Mouse (Mus musculus) intestine, embryonic 14.5 days (tissue): Measurements from ENCODE around the gene Icam5. TPM values are rescaled to one million over a fixed set of nuclear protein-coding genes. Genes with fewer than 3 reads are reported as not detected.

Experiments used
- ATAC-seq: fragments of 200-750 bp; cut with Nextera tagmentation; replicated peaks from 2 replicates; pipeline ENCODE4 v1.8.0; 2017; ENCODE audit warnings: low read depth, moderate number of reproducible peaks, moderate TSS enrichment, moderate library complexity; ENCODE audit not compliant: low FRiP score, low TSS enrichment
- DNase-seq: peaks from one replicate; pipeline ENCODE4 v3.0.0-alpha.2; 2018; ENCODE audit warnings: low spot score
- H3K27ac ChIP-seq: fragments of 300-500 bp; sonication (generic); 2 replicates; pipeline ENCODE4 v1.5.1; 2014; ENCODE audit warnings: low read depth, mild to moderate bottlenecking, control low read depth
- H3K27me3 ChIP-seq: fragments of 300-500 bp; sonication (generic); replicated peaks from 2 replicates; pipeline ENCODE4 v1.6.1; 2014; ENCODE audit warnings: low read length, control low read depth; ENCODE audit not compliant: control insufficient read depth, insufficient read depth
- H3K36me3 ChIP-seq: fragments of 300-500 bp; sonication (generic); 2 replicates; pipeline ENCODE4 v1.6.1; 2014; ENCODE audit warnings: low read length, control low read depth; ENCODE audit not compliant: control insufficient read depth, insufficient read depth
- H3K4me1 ChIP-seq: fragments of 300-500 bp; sonication (generic); replicated peaks from 2 replicates; pipeline ENCODE4 v1.6.1; 2014; ENCODE audit warnings: low read length, control low read depth, mixed read lengths; ENCODE audit not compliant: control insufficient read depth, insufficient read depth
- H3K4me2 ChIP-seq: fragments of 300-500 bp; sonication (generic); 2 replicates; pipeline ENCODE4 v1.6.1; 2014; ENCODE audit warnings: low read length
- H3K4me3 ChIP-seq: fragments of 300-500 bp; sonication (generic); 2 replicates; pipeline ENCODE4 v1.5.1; 2014; ENCODE audit warnings: low read depth, low read length, control low read depth, mixed read lengths
- H3K9ac ChIP-seq: fragments of 300-500 bp; sonication (generic); 2 replicates; pipeline ENCODE4 v1.6.1; 2014; ENCODE audit warnings: mild to moderate bottlenecking, low read length
- H3K9me3 ChIP-seq: fragments of 300-500 bp; sonication (generic); 2 replicates; pipeline ENCODE4 v1.6.1; 2016; ENCODE audit warnings: low read length, control low read depth; ENCODE audit not compliant: control insufficient read depth
- WGBS: fragments of 180-500 bp; shearing (Covaris S2); extraction: QIAGEN DNeasy Blood & Tissue Kit; methylation state at CpG from one replicate; pipeline ENCODE4 v1.1.7; 2014; 5-methylcytosine and 5-hydroxymethylcytosine counted together
- polyA plus RNA-seq: library from polyadenylated mRNA; unstranded; fragments of >200 nt; fragmentation: Nextera tagmentation; extraction: Ambion mirVana; gene quantifications from 2 replicates; pipeline ENCODE4 v1.2.1, GENCODE M21; 2014

Icam5 gene
- polyA plus RNA-seq, result 0.12 TPM in 2 replicates

DNA sequence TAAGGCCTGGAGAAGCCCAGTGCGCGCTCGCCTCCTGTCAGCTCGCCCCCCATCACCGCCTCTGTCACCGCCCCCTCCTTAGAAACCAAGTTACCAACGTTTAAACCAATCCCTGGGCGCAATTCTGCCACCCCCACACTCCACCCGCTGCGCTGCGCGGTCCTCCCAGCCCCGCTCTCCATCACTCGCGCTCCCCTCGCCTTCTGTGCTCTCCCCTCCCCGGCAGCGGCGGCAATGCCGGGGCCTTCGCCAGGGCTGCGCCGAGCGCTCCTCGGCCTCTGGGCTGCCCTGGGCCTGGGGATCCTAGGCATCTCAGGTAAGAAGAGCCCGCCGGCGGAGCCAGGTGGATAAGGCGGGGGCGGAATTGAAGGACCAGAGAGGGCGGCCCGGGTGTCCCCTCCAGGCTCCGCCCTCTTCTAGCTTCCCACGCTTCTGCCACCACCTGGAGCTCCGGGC is at the start of gene Icam5:
Gene Icam5, plus strand, starts transcription at position 178 of the 456 bp plus-strand sequence.
- Histone ChIP-seq H3K36me3 (no peaks in the 10 kb centered on the region), H3K4me2 (peak within 1 kb of the TSS; percentile 98), H3K9ac (peak within 1 kb of the TSS; percentile 22; the same call in 1 of the 2 replicates), H3K27me3 (peaks cover 70% of the 10 kb centered on the region), H3K4me1 (peaks cover 35% of the 10 kb centered on the region), H3K4me3 (peak within 1 kb of the TSS; percentile 48), H3K9me3 (no peaks in the 10 kb centered on the region), H3K27ac (no peak within 1 kb of the TSS)
- ATAC-seq (no peak), DNase-seq (no peak)
- 0% methylated on average over 35 of the region's 35 CpGs for WGBS

GRCm38 (mm10) chr9:20982171-20982570 is 49.7 kb upstream of the Icam5 start:
- no peak overlapping the region for H3K4me3 ChIP-seq
- H3K4me1 ChIP-seq, result peaks cover 18% of the 10 kb centered on the region
- H3K9me3 ChIP-seq, result no peaks in the 10 kb centered on the region
- no peaks in the 10 kb centered on the region for H3K27me3 ChIP-seq
- H3K36me3 ChIP-seq, result no peaks in the 10 kb centered on the region
- WGBS, result 65% methylated on average over 3 of the region's 3 CpGs
- DNase-seq (no peak), ATAC-seq (no peak)
- no peak overlapping the region for H3K4me2 ChIP-seq
- no peak overlapping the region for H3K9ac ChIP-seq
- no peak overlapping the region for H3K27ac ChIP-seq

DNA sequence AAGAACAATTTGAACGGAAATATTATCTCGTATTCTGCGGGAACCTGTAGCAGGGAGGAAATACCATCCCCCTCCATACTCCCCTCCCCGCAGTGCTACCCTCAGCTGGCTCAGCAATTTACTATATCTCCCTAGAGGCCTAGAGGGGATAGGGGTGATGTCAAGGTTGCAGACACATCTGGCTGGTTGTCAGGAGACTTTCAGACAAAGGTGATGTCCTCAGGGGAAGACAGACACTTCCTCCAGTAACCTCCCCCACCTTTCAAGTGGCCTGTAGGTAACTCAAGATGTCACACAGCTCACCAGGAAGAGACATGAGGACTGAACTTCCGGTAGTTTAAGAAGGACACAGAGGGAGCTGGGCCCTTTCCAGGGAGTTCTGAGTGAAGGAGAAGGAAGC is 48.7 kb upstream of the Icam5 start:
- Histone ChIP-seq H3K4me2 (no peak overlapping the region), H3K4me1 (peaks cover 25% of the 10 kb centered on the region), H3K36me3 (no peaks in the 10 kb centered on the region), H3K27ac (no peak overlapping the region), H3K9ac (no peak overlapping the region), H3K4me3 (no peak overlapping the region), H3K9me3 (no peaks in the 10 kb centered on the region), H3K27me3 (no peaks in the 10 kb centered on the region)
- ATAC-seq (no peak), DNase-seq (no peak)
- WGBS, result 45% methylated on average over 5 of the region's 5 CpGs

- WGBS, result 41% methylated on average over 15 of the region's 15 CpGs
- peak overlapping the region; percentile 6; the same call in 1 of the 2 replicates for H3K4me2 ChIP-seq
- no peak overlapping the region for H3K4me3 ChIP-seq
- ATAC-seq (peak; percentile 72), DNase-seq (peak; percentile 79)
- H3K27me3 ChIP-seq, result no peaks in the 10 kb centered on the region
- H3K4me1 ChIP-seq, result peaks cover 30% of the 10 kb centered on the region
- H3K9ac ChIP-seq, result no peak overlapping the region
- no peaks in the 10 kb centered on the region for H3K9me3 ChIP-seq
- no peaks in the 10 kb centered on the region for H3K36me3 ChIP-seq
- H3K27ac ChIP-seq, result peak overlapping the region; percentile 78
These were observed 44.8 kb upstream of the Icam5 start for GRCm38 (mm10) chr9:20986952-20987686.

GRCm38 (mm10) chr9:20987953-20988352 is 43.9 kb upstream of the Icam5 start:
- Histone ChIP-seq H3K9ac (no peak overlapping the region), H3K36me3 (no peaks in the 10 kb centered on the region), H3K9me3 (no peaks in the 10 kb centered on the region), H3K27ac (peak overlapping the region; percentile 78), H3K4me1 (peaks cover 30% of the 10 kb centered on the region), H3K4me3 (no peak overlapping the region), H3K27me3 (no peaks in the 10 kb centered on the region), H3K4me2 (no peak overlapping the region)
- ATAC-seq (no peak), DNase-seq (no peak)
- 25% methylated on average over 7 of the region's 7 CpGs for WGBS

- no peaks in the 10 kb centered on the region for H3K9me3 ChIP-seq
- WGBS, result 7% methylated on average over 10 of the region's 10 CpGs
- no peaks in the 10 kb centered on the region for H3K27me3 ChIP-seq
- no peak overlapping the region for H3K9ac ChIP-seq
- H3K4me2 ChIP-seq, result peak overlapping the region; percentile 34
- DNase-seq (peak; percentile 68), ATAC-seq (no peak)
- H3K36me3 ChIP-seq, result no peaks in the 10 kb centered on the region
- H3K4me3 ChIP-seq, result no peak overlapping the region
- no peak overlapping the region for H3K27ac ChIP-seq
- H3K4me1 ChIP-seq, result peaks cover 25% of the 10 kb centered on the region
These were observed 41.0 kb upstream of the Icam5 start for GRCm38 (mm10) chr9:20990861-20991260.

- Histone ChIP-seq H3K4me3 (no peak overlapping the region), H3K36me3 (no peaks in the 10 kb centered on the region), H3K9ac (no peak overlapping the region), H3K4me2 (no peak overlapping the region), H3K9me3 (no peaks in the 10 kb centered on the region), H3K27ac (no peak overlapping the region), H3K4me1 (peaks cover 18% of the 10 kb centered on the region), H3K27me3 (no peaks in the 10 kb centered on the region)
- DNase-seq (no peak), ATAC-seq (no peak)
- WGBS, result 97% methylated on average over 4 of the region's 4 CpGs
These were observed 40.3 kb upstream of the Icam5 start for GRCm38 (mm10) chr9:20991587-20991986.

- no peak for DNase-seq
- Histone ChIP-seq H3K4me2 (no peak overlapping the region), H3K27ac (0 out of 2 replicates have a peak overlapping the region, but pooled peaks have one; percentile 16), H3K4me3 (no peak overlapping the region), H3K27me3 (no peaks in the 10 kb centered on the region), H3K9ac (0 out of 2 replicates have a peak overlapping the region, but pooled peaks have one; percentile 10), H3K9me3 (no peaks in the 10 kb centered on the region), H3K36me3 (no peaks in the 10 kb centered on the region), H3K4me1 (peaks cover 8% of the 10 kb centered on the region)
- ATAC-seq, result peak; percentile 78
- WGBS, result 31% methylated on average over 5 of the region's 5 CpGs
These were observed 38.5 kb upstream of the Icam5 start for GRCm38 (mm10) chr9:20993165-20993898.
